Mouse (Mus musculus): ENCODE results near the gene Rai14.

GRCm38 (mm10) chr15:10726272-10726671, 11.8 kb upstream of the Rai14 start:
- TF ChIP-seq POLR2A (IDR thresholded peaks at IDR 0.05; ENCODE audit: borderline replicate concordance, extremely low read depth, insufficient read depth, insufficient read length, poor library complexity, severe bottlenecking) = no peak
- TF ChIP-seq CTCF (IDR thresholded peaks at IDR 0.05; ENCODE audit: borderline replicate concordance, extremely low read depth, insufficient read depth, insufficient read length) = no peak
